Mouse (Mus musculus) bone marrow macrophage, adult 2 months (primary cell): ENCODE results near the gene Rock2. TPM values are rescaled to one million over a fixed set of nuclear protein-coding genes. Genes with fewer than 3 reads are reported as not detected.
A peak's percentile ranks its signal among the peaks of the same experiment; 100 is the strongest.
"Not testable (repeated sequence)": the region's sequence is repeated elsewhere in the genome, so short reads cannot be mapped to it uniquely, and the experiment has no call there.

Experiments
- H3K27ac ChIP-seq: 2 replicates; pipeline ENCODE4 v1.5.1; 2012; ENCODE audit warnings: low read depth, low read length; ENCODE audit not compliant: insufficient read depth
- H3K4me1 ChIP-seq: 2 replicates; pipeline ENCODE4 v1.6.1; 2012; ENCODE audit warnings: low read length; ENCODE audit not compliant: control insufficient read depth, insufficient read depth
- H3K4me3 ChIP-seq: 2 replicates; pipeline ENCODE4 v1.5.1; 2012; ENCODE audit warnings: mild to moderate bottlenecking, low read length, moderate library complexity; ENCODE audit not compliant: insufficient read depth
- CTCF ChIP-seq: IDR thresholded peaks from 2 replicates; pipeline ENCODE4 v1.5.1; 2012; ENCODE audit warnings: low read depth, mild to moderate bottlenecking, low read length, moderate library complexity
- POLR2A ChIP-seq: IDR thresholded peaks from 2 replicates; pipeline ENCODE4 v1.6.1; 2012; ENCODE audit warnings: mild to moderate bottlenecking, low read depth, low read length, borderline replicate concordance
- polyA plus RNA-seq: library from polyadenylated mRNA; stranded (reverse); fragments of >200 nt; gene quantifications from 2 replicates; pipeline ENCODE4 v1.2.4, GENCODE M21; 2012; ENCODE audit not compliant: missing spikeins, insufficient read depth, insufficient read length

The Rock2 gene
- polyA plus RNA-seq, 1 experiment = 47.9 TPM

DNA sequence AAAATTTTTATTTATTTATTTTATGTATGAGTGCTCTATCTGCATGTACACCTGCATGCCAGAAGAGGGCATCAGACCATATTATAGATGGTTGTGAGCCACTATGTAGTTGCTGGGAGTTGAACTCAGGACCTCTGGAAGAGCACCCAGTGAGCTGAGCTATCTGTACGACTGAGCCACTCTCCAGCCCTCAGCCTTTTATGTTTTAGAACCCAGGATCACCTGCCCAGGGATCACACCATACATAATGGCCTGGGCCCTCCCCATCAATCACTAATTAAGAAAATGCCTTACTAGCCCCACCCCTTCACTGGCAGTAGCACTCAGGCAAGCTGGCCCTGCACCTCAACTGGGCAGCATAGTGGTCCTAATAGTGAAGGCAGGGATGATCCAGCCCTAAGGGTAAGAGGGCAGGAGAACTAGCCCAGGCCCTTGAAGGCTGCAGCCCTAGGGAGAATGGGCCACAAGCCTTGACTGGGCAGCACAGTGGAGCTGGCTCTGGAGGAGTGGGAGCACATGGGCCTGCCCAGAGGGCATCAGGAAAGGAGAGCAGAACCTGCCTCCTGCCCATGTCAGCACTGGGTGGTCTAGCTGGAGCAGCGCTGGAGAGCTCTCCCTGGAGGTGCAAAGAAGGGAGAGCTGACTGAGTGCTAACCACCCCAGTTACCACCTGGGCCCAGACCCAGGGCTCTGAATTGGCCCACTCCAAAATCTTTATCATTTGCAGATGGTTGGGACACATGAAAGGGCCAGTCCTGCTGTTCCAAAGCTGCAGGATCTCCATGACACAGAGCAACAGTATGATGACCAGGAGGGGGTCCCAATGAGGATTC, 117.6 kb downstream of the Rock2 start:
- TF ChIP-seq CTCF = no peak
- no peak for TF ChIP-seq POLR2A
- no peak overlapping the region for H3K27ac ChIP-seq
- H3K4me1 ChIP-seq = no peaks in the 10 kb centered on the region
- H3K4me3 ChIP-seq = no peak overlapping the region

DNA sequence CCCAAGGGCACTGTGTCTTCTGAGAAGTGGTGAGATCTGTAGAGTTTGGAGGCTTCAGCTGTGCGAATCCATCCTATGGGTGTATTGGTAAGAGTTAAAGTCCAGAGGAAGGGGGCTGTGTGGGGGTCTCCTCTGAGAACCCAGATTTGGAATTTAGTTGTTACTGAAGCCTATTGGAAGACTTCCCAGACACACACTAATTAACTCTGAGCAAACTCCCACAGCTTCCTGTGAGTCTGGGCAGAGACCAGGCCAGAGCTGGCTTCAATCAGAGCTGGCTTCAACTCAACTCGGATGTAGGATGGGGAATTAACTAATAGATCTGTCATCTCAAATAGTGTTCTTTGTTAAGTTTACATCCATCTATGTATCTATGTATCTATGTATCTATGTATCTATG, 121.0 kb downstream of the Rock2 start:
- TF ChIP-seq CTCF = no peak
- no peak for TF ChIP-seq POLR2A
- Histone ChIP-seq H3K4me1 (no peaks in the 10 kb centered on the region), H3K4me3 (no peak overlapping the region), H3K27ac (no peak overlapping the region)

DNA sequence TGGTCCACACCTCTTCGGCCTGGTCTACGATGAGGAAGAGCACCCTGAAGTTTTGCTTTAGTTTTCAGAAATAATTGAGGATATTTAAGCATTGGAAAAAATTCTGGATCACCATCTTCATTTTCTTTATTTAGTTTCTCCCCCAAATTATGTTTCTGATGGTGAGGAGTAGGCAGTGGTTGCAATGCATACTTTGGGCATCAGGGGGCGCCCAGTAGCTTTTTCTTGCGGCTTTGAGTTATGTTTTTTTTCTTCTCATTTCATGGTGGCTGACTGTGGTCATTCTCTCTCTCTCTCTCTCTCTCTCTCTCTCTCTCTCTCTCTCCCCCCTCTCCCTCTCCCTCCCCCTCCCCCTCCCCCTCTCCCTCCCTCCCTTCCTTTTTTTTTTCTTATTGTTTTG, 123.8 kb downstream of the Rock2 start:
- Histone ChIP-seq H3K27ac (no peak overlapping the region), H3K4me3 (no peak overlapping the region), H3K4me1 (no peaks in the 10 kb centered on the region)
- TF ChIP-seq CTCF (peak; percentile 40), POLR2A (no peak)

DNA sequence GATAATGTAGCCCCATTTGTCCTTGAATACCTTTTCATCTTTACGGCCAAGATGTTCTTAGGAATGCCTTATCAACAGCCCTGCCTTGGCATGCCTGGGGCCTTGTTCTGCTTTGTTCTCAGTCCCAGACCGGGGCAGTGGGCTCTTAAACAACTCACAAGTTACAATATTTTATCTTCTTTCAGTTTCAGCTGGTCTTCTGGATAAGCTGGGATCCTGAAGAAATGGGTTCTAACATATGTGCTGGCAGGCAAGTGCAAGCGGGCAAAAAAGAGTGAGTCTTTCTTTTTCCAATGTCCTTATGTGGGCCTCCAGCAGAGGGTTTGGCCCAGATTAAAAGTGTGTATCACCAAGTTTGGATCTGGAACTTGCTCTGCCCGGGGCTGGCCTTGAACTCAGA, 126.4 kb downstream of the Rock2 start:
- not testable (repeated sequence) for H3K4me1 ChIP-seq, H3K27ac ChIP-seq, H3K4me3 ChIP-seq

DNA sequence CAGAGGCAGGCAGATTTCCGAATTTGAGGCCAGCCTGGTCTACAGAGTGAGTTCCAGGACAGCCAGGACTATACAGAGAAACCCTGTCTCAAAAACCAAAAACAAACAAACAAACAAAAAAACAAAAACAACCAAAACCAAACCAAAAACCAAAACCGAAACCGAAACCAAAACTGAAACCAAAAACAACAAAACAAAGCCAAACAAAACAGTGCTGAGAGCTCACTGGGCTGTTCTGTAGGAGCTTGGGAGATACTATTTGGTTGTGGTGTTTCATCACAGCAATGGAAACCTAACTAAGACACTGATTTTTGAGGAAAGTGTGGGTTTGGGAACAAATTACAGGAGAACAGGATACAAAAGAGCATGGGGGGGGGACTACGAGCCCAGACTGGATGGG, 127.5 kb downstream of the Rock2 start:
- no peak overlapping the region for H3K4me3 ChIP-seq
- no peak overlapping the region for H3K27ac ChIP-seq
- no peaks in the 10 kb centered on the region for H3K4me1 ChIP-seq
- TF ChIP-seq CTCF = no peak
- TF ChIP-seq POLR2A = no peak

DNA sequence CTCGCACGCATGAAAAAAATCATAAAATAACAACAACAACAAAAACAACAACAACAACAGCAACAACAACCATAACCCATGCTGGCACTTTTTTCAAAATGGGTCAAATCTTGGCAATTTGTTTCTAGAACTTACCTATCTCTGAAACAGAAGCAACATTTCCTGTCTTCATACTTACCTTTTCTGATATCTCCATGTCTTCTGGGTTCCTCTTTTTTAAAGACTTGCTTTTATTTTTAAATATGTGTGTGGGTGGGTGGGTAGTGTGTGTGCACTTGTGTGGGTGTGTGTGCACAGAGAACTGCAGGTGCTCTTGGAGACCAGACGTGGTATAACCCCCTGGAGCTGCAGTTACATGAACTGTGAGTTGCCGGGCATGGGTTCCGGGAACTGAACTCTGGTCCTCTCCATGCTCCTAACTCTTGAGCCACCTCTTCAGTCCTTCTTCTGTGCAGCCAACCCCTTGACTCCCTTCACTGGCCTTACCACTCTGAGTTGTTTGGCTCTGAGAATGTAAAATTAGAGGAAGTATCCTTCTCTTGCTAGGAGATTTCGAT, 129.9 kb downstream of the Rock2 start:
- Histone ChIP-seq H3K27ac (no peak overlapping the region), H3K4me3 (no peak overlapping the region), H3K4me1 (no peaks in the 10 kb centered on the region)
- TF ChIP-seq CTCF (no peak), POLR2A (no peak)

DNA sequence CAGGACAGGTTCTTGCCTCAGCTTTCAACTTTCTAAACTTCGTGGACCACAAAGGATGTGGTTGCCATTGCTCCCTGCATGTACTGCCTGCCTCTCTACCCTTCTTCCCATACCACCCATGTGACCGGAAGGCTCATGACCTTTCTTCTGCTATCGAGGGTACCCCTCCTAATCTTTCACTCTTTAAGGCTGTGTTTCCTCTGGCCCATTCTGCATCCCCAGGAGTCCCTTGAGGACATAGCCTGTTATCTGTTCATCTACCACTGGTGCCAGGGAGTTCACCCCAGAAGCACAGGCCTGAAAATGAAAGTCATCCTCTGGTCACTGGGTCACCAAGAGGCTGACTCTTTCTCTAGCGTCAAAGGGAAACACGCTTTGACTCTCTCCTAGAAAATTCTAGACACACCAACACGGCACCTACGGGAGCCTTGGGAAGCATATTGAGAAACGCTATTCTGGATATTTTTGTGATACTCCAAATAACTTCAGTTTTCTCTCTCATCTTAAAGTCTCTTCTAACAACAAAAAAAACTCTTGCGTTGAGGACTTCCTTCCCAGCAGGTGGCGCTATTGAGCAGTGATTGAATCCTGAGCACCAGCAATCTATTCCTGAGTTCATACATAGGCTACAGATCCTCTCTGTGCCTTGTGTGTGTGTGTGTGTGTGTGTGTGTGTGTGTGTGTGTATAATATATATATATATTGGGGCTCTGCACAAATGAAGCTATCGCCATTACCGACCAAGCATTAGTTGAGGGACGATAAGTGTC, 138.2 kb downstream of the Rock2 start:
- no peak overlapping the region for H3K27ac ChIP-seq
- H3K4me3 ChIP-seq = no peak overlapping the region
- TF ChIP-seq POLR2A (no peak), CTCF (0 out of 2 replicates have a peak, but pooled peaks have one; percentile 23)
- no peaks in the 10 kb centered on the region for H3K4me1 ChIP-seq

DNA sequence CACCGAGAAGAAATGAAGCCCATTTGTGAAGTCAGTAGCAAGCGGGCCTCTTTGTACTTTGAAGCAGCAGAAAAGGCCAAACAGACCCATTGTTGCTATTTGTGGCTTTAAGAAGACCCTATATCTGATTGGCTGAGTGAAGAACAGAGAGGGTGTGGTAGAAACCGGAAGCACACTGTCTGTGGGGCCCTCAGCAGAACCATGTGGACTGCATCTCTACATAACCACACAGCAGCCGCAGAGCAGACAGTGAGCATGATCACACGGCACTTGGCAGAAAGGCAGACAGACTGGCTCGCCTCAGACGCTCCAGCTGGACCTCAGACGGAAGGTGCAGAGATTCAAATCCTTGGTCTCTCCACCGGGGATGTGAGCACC, 138.8 kb downstream of the Rock2 start:
- no peak for TF ChIP-seq CTCF
- no peak for TF ChIP-seq POLR2A
- Histone ChIP-seq H3K4me3 (no peak overlapping the region), H3K27ac (no peak overlapping the region), H3K4me1 (no peaks in the 10 kb centered on the region)

DNA sequence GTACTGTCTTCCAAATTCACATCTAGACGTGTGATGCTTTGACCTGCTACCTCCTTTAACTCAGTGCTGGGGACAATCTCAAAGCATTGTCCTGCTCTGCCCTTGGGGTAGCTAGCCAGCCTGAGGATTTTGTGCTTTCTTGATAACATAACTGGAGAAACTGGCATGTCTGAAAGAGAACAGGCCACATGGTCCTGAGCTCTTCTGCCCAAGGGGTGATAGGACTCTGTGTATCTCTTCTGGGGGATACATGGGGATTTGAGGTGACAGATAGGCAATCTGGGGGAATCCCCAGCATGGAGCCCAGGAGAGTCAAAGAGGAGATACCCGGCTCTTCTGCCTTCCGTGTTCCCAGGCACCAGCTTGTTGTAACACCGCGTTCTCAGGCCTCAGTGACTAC, 140.0 kb downstream of the Rock2 start:
- no peak overlapping the region for H3K4me3 ChIP-seq
- TF ChIP-seq CTCF (no peak), POLR2A (no peak)
- H3K4me1 ChIP-seq = no peaks in the 10 kb centered on the region
- H3K27ac ChIP-seq = no peak overlapping the region

DNA sequence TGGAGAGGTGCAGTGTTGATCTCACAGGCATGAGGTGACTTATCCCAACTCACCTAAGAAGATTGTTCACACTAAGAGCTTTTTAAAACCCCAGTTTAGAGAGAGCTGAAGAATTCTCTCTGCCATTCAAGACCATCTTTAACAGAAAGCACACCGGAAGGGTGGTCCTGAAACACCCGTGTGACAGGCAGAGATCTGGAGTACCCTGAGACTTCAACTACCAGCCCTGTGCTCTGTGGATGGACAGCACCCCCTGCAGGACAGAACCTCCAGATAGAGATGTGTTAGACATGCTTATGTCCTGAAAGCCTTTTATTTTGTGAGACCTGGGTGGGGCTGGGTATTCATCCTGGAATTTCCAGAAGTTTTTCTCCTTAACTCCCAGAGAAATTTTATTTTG, 140.4 kb downstream of the Rock2 start:
- H3K4me3 ChIP-seq = no peak overlapping the region
- TF ChIP-seq POLR2A (no peak), CTCF (0 out of 2 replicates have a peak, but pooled peaks have one; percentile 7)
- no peaks in the 10 kb centered on the region for H3K4me1 ChIP-seq
- H3K27ac ChIP-seq = no peak overlapping the region
